7 mouse cellular contexts compared by ENCODE assay signal in genomic region chr13:43785712-43786072, GRCm38 (mm10). TPM values are rescaled to one million over a fixed set of nuclear protein-coding genes. Genes with fewer than 3 reads are reported as not detected.
DNase-seq lines count a peak whose midpoint lies in the region; ATAC-seq lines count a peak whose summit lies in the region.

No protein-coding gene starts in this region.

- peak overlapping the region; percentile 51; the same call in 1 of the 2 replicates for H3K9ac ChIP-seq in lung, embryonic 15.5 days
- peak overlapping the region; percentile 78; the same call in 1 of the 2 replicates for H3K9ac ChIP-seq in forebrain, embryonic 13.5 days
- H3K9ac ChIP-seq in limb, embryonic 15.5 days: peak overlapping the region; percentile 54; the same call in 1 of the 2 replicates
- H3K9ac ChIP-seq in stomach, embryonic 14.5 days (replicated peaks; ENCODE audit: low read depth, low read length): no peak overlapping the region

- H3K9me3 ChIP-seq in lung, embryonic 15.5 days: no peaks in the 10 kb centered on the region
- no peaks in the 10 kb centered on the region for H3K9me3 ChIP-seq in forebrain, embryonic 13.5 days (replicated peaks)
- H3K9me3 ChIP-seq in limb, embryonic 15.5 days: no peaks in the 10 kb centered on the region
- H3K9me3 ChIP-seq in stomach, embryonic 14.5 days (ENCODE audit: control insufficient read depth, low read depth, low read length): no peaks in the 10 kb centered on the region

- peak overlapping the region; percentile 91 for H3K4me2 ChIP-seq in lung, embryonic 15.5 days
- peak overlapping the region; percentile 99 for H3K4me2 ChIP-seq in forebrain, embryonic 13.5 days
- peak overlapping the region; percentile 91 for H3K4me2 ChIP-seq in limb, embryonic 15.5 days
- peak overlapping the region; percentile 96 for H3K4me2 ChIP-seq in stomach, embryonic 14.5 days (replicated peaks; ENCODE audit: low read depth, low read length)

- no peaks in the 10 kb centered on the region; the same call in 1 of the 2 replicates for H3K27me3 ChIP-seq in lung, embryonic 15.5 days
- H3K27me3 ChIP-seq in forebrain, embryonic 13.5 days: peaks cover 61% of the 10 kb centered on the region
- H3K27me3 ChIP-seq in limb, embryonic 15.5 days: 0 out of 2 replicates have a peak, but pooled peaks cover 17% of the 10 kb centered on the region
- no peaks in the 10 kb centered on the region for H3K27me3 ChIP-seq in stomach, embryonic 14.5 days (ENCODE audit: control insufficient read depth, insufficient read depth, low read length)

- ATAC-seq in lung, embryonic 15.5 days (ENCODE audit: borderline replicate concordance, extremely low read depth, low FRiP score, low TSS enrichment): no peak
- no peak for ATAC-seq in forebrain, embryonic 13.5 days
- ATAC-seq in limb, embryonic 15.5 days (ENCODE audit: insufficient number of reproducible peaks, low FRiP score, low TSS enrichment, low read depth): no peak
- no peak for ATAC-seq in stomach, embryonic 14.5 days (ENCODE audit: insufficient number of reproducible peaks, insufficient read depth, low FRiP score, low read depth)
- ATAC-seq in megakaryocyte-erythroid progenitor cell, adult 5-6 weeks (replicated peaks; ENCODE audit: low FRiP score, low TSS enrichment, poor library complexity, severe bottlenecking): no peak

- peaks cover 27% of the 10 kb centered on the region for H3K4me1 ChIP-seq in lung, embryonic 15.5 days
- peaks cover 28% of the 10 kb centered on the region for H3K4me1 ChIP-seq in forebrain, embryonic 13.5 days
- peaks cover 24% of the 10 kb centered on the region for H3K4me1 ChIP-seq in limb, embryonic 15.5 days
- H3K4me1 ChIP-seq in stomach, embryonic 14.5 days (ENCODE audit: control insufficient read depth, insufficient read depth, low read length): peaks cover 20% of the 10 kb centered on the region; the same call in 1 of the 2 replicates

- WGBS in lung, embryonic 15.5 days: 33% methylated on average over 8 of the region's 8 CpGs
- WGBS in forebrain, embryonic 13.5 days: 25% methylated on average over 8 of the region's 8 CpGs
- 29% methylated on average over 8 of the region's 8 CpGs for WGBS in limb, embryonic 15.5 days
- 45% methylated on average over 8 of the region's 8 CpGs for WGBS in stomach, embryonic 14.5 days

- no peaks in the 10 kb centered on the region for H3K36me3 ChIP-seq in lung, embryonic 15.5 days
- no peaks in the 10 kb centered on the region for H3K36me3 ChIP-seq in forebrain, embryonic 13.5 days (ENCODE audit: poor library complexity, severe bottlenecking)
- H3K36me3 ChIP-seq in limb, embryonic 15.5 days: no peaks in the 10 kb centered on the region
- no peaks in the 10 kb centered on the region for H3K36me3 ChIP-seq in stomach, embryonic 14.5 days (ENCODE audit: control insufficient read depth, insufficient read depth, low read length)

- peak overlapping the region; percentile 51 for H3K4me3 ChIP-seq in lung, embryonic 15.5 days
- peak overlapping the region; percentile 63 for H3K4me3 ChIP-seq in forebrain, embryonic 13.5 days
- peak overlapping the region; percentile 58 for H3K4me3 ChIP-seq in limb, embryonic 15.5 days
- H3K4me3 ChIP-seq in stomach, embryonic 14.5 days (ENCODE audit: low read depth, low read length): peak overlapping the region; percentile 57

- no peak for DNase-seq in lung, postnatal 14 days
- no peak for DNase-seq in layer of hippocampus, adult 8-10 months (ENCODE audit: low spot score in 2 of 2)

- H3K27ac ChIP-seq in lung, embryonic 15.5 days: 0 out of 2 replicates have a peak overlapping the region, but pooled peaks have one; percentile 26
- H3K27ac ChIP-seq in forebrain, embryonic 13.5 days: no peak overlapping the region
- H3K27ac ChIP-seq in limb, embryonic 15.5 days: peak overlapping the region; percentile 38; the same call in 1 of the 2 replicates
- H3K27ac ChIP-seq in stomach, embryonic 14.5 days (ENCODE audit: low read length): no peak overlapping the region

RNA-seq across cellular contexts. Expression of gene Cd83, which starts 1.1 kb away (rescaled TPM):
- 12.9 and 15.1 TPM in 2 replicates for polyA plus RNA-seq in lung, embryonic 15.5 days (2015; fragmentation: Nextera tagmentation; extraction: Ambion mirVana)
- 3.8 TPM in 2 replicates for polyA plus RNA-seq in forebrain, embryonic 13.5 days (2015; fragmentation: Nextera tagmentation; extraction: Ambion mirVana)
- 13.4 and 17.4 TPM in 2 replicates for polyA plus RNA-seq in limb, embryonic 15.5 days (2015; fragmentation: Nextera tagmentation; extraction: Ambion mirVana)
- 12.4 and 14.9 TPM in 2 replicates for polyA plus RNA-seq in stomach, embryonic 14.5 days (2014; fragmentation: Nextera tagmentation; extraction: Ambion mirVana)
- total RNA-seq in megakaryocyte-erythroid progenitor cell, adult 5-6 weeks (2014; fragmentation: Nextera tagmentation): 0.32 TPM in 1 of 2 replicates, not detected in the other
- 0.38 TPM in 1 of 2 replicates, not detected in the other for total RNA-seq in megakaryocyte-erythroid progenitor cell, adult 5-6 weeks (2017)
- total RNA-seq in layer of hippocampus, adult 8-10 months (2022): 10 to 100 TPM in 2 of 4 experiments, 1 to 10 TPM in 2; 7.6 to 21.2 (median 13.4) TPM

Comparison
In these comparisons a context has a peak if more than half of its experiments do, and no peak if none do; other contexts are left out.
1. H3K27ac ChIP-seq: peak in lung, embryonic 15.5 days (single experiment) and limb, embryonic 15.5 days (single experiment); none in forebrain, embryonic 13.5 days (single experiment) and stomach, embryonic 14.5 days (single experiment).
2. Peak in every context shown above with its lines, with median percentiles within 50 percentile points of each other: H3K4me2 ChIP-seq and H3K4me3 ChIP-seq.